Mouse (Mus musculus) heart, adult 2 months (tissue): Measurements from ENCODE around the gene Pnpla6.

Source experiments
- EP300 ChIP-seq: fragments of 200-500 bp; IDR thresholded peaks from 2 replicates; pipeline ENCODE4 v1.6.1; 2011; ENCODE audit warnings: low read depth, low read length, control low read depth; ENCODE audit not compliant: insufficient read depth
- POLR2A ChIP-seq: fragments of 200-500 bp; IDR thresholded peaks from 2 replicates; pipeline ENCODE4 v1.6.1; 2011; ENCODE audit warnings: mild to moderate bottlenecking, low read depth, low read length, control low read depth; ENCODE audit not compliant: insufficient read depth

GRCm38 (mm10) chr8:3480221-3480785, 34.9 kb upstream of the Pnpla6 start:
- no peak for TF ChIP-seq EP300
- TF ChIP-seq POLR2A = no peak
